8 mouse cellular contexts compared by ENCODE assay signal in the genomic region with DNA sequence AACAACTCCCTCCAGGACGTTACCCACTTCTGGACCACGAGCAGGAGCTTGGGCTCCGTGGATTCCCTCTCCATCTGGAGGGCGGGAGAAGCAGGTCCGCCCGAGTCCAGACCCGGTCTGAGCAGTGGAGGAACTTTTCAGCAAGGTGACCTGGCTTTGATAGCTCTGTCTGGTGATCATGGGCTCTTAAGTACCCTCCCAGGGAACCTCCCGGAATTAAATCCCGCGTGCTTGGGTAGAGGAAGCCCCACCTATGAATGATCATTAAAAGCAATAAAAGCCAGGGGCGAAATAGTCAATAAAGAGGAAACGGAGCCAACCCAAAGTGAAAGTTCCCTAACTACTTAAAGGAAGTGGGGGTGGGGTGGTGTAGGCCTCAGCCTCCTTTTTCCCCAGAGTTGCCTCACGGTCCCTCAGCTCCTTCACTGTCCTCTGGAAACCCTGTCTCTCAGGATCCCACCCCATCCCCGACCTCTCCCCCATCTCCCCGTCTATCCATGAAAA. TPM values are rescaled to one million over a fixed set of nuclear protein-coding genes. Genes with fewer than 3 reads are reported as not detected.
DNase-seq lines count a peak whose midpoint lies in the region; ATAC-seq and TF ChIP-seq lines count a peak whose summit lies in the region.

No protein-coding gene starts in this region.

- 22% methylated on average over 15 of the region's 15 CpGs for WGBS in heart, embryonic 14.5 days
- 22% methylated on average over 15 of the region's 15 CpGs for WGBS in heart, postnatal 0 days

- no peak for TF ChIP-seq CTCF in Patski (IDR thresholded peaks at IDR 0.05)
- no peak for TF ChIP-seq CTCF in heart, postnatal 0 days (IDR thresholded peaks at IDR 0.05; ENCODE audit: low read depth)

- ATAC-seq in heart, embryonic 14.5 days (ENCODE audit: insufficient number of reproducible peaks, insufficient read depth, low FRiP score, low read depth), result 0 out of 2 replicates have a peak, but pooled peaks have one; percentile 2
- ATAC-seq in Patski, result peak; percentile 0
- no peak for ATAC-seq in heart, postnatal 0 days (ENCODE audit: insufficient read depth, low read depth)
- no peak for ATAC-seq in megakaryocyte-erythroid progenitor cell, adult 5-6 weeks (replicated peaks; ENCODE audit: low FRiP score, low TSS enrichment, poor library complexity, severe bottlenecking)

- intact Hi-C loops in heart, postnatal 36 days (cut with DNase I), result no loop called here

- no peaks in the 10 kb centered on the region; the same call in 1 of the 2 replicates for H3K36me3 ChIP-seq in heart, embryonic 14.5 days (ENCODE audit: control insufficient read depth, insufficient read depth, low read length)
- no peaks in the 10 kb centered on the region for H3K36me3 ChIP-seq in heart, postnatal 0 days (replicated peaks; ENCODE audit: control insufficient read depth, insufficient read depth, low read length)

- no peak for DNase-seq in heart, postnatal 36 days
- no peak for DNase-seq in Patski (ENCODE audit: low read depth, low spot score)
- DNase-seq in heart, postnatal 0 days (ENCODE audit: low spot score), result no peak
- DNase-seq in lung, postnatal 25 days (ENCODE audit: low spot score), result peak; percentile 33
- DNase-seq in T-cell, adult 2 months (ENCODE audit: low spot score), result no peak
- no peak for DNase-seq in thymus, postnatal 10 days (ENCODE audit: low spot score in 2 of 2)

- peak overlapping the region; percentile 91 for H3K9ac ChIP-seq in heart, embryonic 14.5 days (ENCODE audit: low read length)
- peak overlapping the region; percentile 79 for H3K9ac ChIP-seq in heart, postnatal 0 days (replicated peaks; ENCODE audit: low read depth, low read length)

- peak overlapping the region; percentile 96 for H3K4me2 ChIP-seq in heart, embryonic 14.5 days (ENCODE audit: low read length)
- H3K4me2 ChIP-seq in heart, postnatal 0 days (ENCODE audit: low read depth, low read length), result peak overlapping the region; percentile 92

- POLR2A ChIA-PET in Patski (lab: Charles Lee), result interaction anchor here (1.5 kb wide), 1 partner anchor 23 kb away, joined by 3 read pairs; no protein-coding TSS in a partner anchor

- CTCF ChIA-PET in Patski (lab: Charles Lee), result interaction anchor here (0.9 to 1.0 kb wide), 2 partner anchors 9 to 59 kb away, joined by 3 to 4 read pairs; no protein-coding TSS in a partner anchor

- no peaks in the 10 kb centered on the region for H3K27me3 ChIP-seq in heart, embryonic 14.5 days (ENCODE audit: control insufficient read depth, insufficient read depth, low read length)
- H3K27me3 ChIP-seq in Patski, result no peaks in the 10 kb centered on the region
- no peaks in the 10 kb centered on the region for H3K27me3 ChIP-seq in heart, postnatal 0 days (ENCODE audit: control insufficient read depth, insufficient read depth, low read length)

- H3K4me1 ChIP-seq in heart, embryonic 14.5 days (ENCODE audit: control insufficient read depth in 2 of 2, insufficient read depth in 2 of 2, low read length in 2 of 2), result peaks cover 32 to 40% of the 10 kb centered on the region in 2 experiments
- peaks cover 33% of the 10 kb centered on the region for H3K4me1 ChIP-seq in heart, postnatal 0 days (ENCODE audit: control insufficient read depth, insufficient read depth)

- in situ Hi-C loops in Patski (cut with MboI; ENCODE audit: low pct_unique_long_range_greater_than_20kb), result no loop called here

- no peaks in the 10 kb centered on the region for H3K9me3 ChIP-seq in heart, embryonic 14.5 days (ENCODE audit: control insufficient read depth, low read length)
- H3K9me3 ChIP-seq in heart, postnatal 0 days (replicated peaks; ENCODE audit: control insufficient read depth, low read length), result no peaks in the 10 kb centered on the region

- H3K27ac ChIP-seq in heart, embryonic 14.5 days (replicated peaks in 1 of 2; ENCODE audit: control insufficient read depth in 1 of 2, insufficient read depth in 1 of 2, low read depth in 2 of 2, low read length in 2 of 2), result peak overlapping the region; percentile 82 to 86
- H3K27ac ChIP-seq in heart, postnatal 0 days (ENCODE audit: low read depth), result peak overlapping the region; percentile 92

- TF ChIP-seq EP300 in heart, postnatal 0 days (IDR thresholded peaks at IDR 0.05; ENCODE audit: low read depth), result no peak

- H3K4me3 ChIP-seq in heart, embryonic 14.5 days (ENCODE audit: control insufficient read depth in 1 of 2, insufficient read depth in 1 of 2, low read depth in 1 of 2, low read length in 2 of 2), result peak overlapping the region; percentile 56 to 82
- peak overlapping the region; percentile 80 for H3K4me3 ChIP-seq in heart, postnatal 0 days (ENCODE audit: low read depth, low read length)

RNA-seq across cellular contexts. Expression of gene Cdc42ep4, which starts 0.5 kb away (rescaled TPM):
- polyA plus RNA-seq in heart, embryonic 14.5 days (2014; fragmentation: Nextera tagmentation; extraction: Ambion mirVana), result 13.3 and 16.8 TPM in 2 replicates
- 10 to 100 TPM; 16.5 to 20.5 TPM for total RNA-seq in heart, postnatal 36 days (2021)
- polyA plus RNA-seq in Patski (2021), result 37.6 TPM
- total RNA-seq in heart, postnatal 0 days (2014; rRNA removed; ENCODE audit: low replicate concordance), result 33.5 and 39.8 TPM in 2 replicates
- 11.8 and 12.0 TPM in 2 replicates for polyA plus RNA-seq in heart, postnatal 0 days (2015; fragmentation: Nextera tagmentation; extraction: Ambion mirVana)
- total RNA-seq in megakaryocyte-erythroid progenitor cell, adult 5-6 weeks (2014; fragmentation: Nextera tagmentation), result 13.7 and 14.7 TPM in 2 replicates
- total RNA-seq in megakaryocyte-erythroid progenitor cell, adult 5-6 weeks (2017), result 10.7 and 13.7 TPM in 2 replicates

RNA-seq across cellular contexts. Expression of gene Cpsf4l, which starts 42.4 kb away (rescaled TPM):
- polyA plus RNA-seq in heart, embryonic 14.5 days (2014; fragmentation: Nextera tagmentation; extraction: Ambion mirVana), result 0.18 and 0.19 TPM in 2 replicates
- not detected for total RNA-seq in heart, postnatal 36 days (2021)
- polyA plus RNA-seq in Patski (2021), result 0.27 TPM
- total RNA-seq in heart, postnatal 0 days (2014; rRNA removed; ENCODE audit: low replicate concordance), result 1.3 TPM in 1 of 2 replicates, not detected in the other
- polyA plus RNA-seq in heart, postnatal 0 days (2015; fragmentation: Nextera tagmentation; extraction: Ambion mirVana), result 0.10 TPM in 1 of 2 replicates, not detected in the other
- total RNA-seq in megakaryocyte-erythroid progenitor cell, adult 5-6 weeks (2014; fragmentation: Nextera tagmentation), result not detected in 2 replicates
- total RNA-seq in megakaryocyte-erythroid progenitor cell, adult 5-6 weeks (2017), result not detected in 2 replicates

Comparison
In these comparisons a context has a peak if more than half of its experiments do, and no peak if none do; other contexts are left out.
1. ATAC-seq: peak in heart, embryonic 14.5 days (single experiment) and Patski (single experiment); none in heart, postnatal 0 days (single experiment) and megakaryocyte-erythroid progenitor cell, adult 5-6 weeks (single experiment).